Mouse (Mus musculus) kidney, adult 11 months (tissue): ENCODE results near the gene Abcc3.

ENCODE experiments used
- DNase-seq: peaks from one replicate; pipeline ENCODE4 v3.0.0; 2022

Abcc3 gene

DNA sequence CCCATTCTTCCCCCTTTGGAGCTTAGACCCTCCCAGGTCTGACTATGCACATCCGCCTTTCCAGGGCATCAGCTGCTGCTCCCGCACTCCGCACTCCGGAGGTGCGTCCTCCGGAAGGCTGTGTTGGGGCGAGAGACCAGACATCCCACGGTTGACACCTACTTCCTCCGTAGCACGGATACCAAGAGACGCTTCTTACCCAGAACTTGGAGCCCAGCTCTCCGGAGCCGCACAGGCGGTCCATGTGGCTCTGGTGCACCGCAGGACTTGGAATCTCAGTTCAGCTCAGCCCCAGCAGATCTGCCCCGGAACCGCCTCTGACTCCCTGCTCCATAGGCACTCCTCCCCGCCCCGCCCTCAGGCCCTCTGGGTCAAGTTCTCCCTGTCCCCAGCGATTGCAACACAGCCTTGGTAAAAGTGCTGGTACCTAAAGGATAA lies at the start of gene Abcc3:
Gene Abcc3 (minus strand): TSS at position 326 of the 438 bp plus-strand sequence.
- DNase-seq = peak; percentile 54

DNA sequence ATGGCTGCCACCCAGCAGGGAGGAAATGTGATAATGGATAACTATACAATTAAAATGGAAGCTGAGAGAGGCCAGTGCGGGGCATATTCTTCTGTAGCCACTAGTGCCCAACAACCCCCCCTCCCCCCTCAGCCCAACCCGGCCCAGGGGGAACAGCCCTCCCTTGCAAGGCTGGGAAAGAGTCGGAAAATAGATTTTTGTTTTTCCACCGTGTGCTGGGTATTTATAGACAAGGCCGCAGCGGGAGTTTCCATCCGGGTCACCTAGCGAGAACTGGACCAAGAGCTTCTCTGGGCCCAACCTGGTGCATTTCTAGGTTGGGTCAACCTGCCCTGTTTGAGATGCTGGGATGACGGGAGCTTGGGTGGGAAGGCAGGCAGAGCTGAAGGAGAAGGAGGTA lies 49.0 kb upstream of the Abcc3 start:
- no peak for DNase-seq

DNA sequence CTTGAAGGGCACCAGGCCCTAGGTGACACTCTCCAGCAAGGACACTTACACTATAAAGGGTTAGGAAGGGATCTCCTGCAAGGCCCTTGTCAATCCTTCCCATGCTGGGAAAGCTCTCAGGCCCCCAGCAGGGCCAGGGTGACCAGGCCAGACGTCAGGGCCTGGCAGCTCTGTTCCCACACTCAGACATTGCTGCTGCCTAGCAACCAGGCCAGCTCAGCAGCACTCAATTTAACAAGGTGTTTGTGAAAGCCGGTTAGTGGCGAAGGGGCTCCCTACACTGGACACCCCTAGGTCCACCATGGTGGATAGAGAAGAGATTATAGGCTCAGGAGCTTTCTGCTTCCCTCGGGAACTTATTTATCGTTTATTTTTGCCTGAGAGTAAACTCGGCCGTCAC lies 48.3 kb upstream of the Abcc3 start:
- no peak for DNase-seq

DNA sequence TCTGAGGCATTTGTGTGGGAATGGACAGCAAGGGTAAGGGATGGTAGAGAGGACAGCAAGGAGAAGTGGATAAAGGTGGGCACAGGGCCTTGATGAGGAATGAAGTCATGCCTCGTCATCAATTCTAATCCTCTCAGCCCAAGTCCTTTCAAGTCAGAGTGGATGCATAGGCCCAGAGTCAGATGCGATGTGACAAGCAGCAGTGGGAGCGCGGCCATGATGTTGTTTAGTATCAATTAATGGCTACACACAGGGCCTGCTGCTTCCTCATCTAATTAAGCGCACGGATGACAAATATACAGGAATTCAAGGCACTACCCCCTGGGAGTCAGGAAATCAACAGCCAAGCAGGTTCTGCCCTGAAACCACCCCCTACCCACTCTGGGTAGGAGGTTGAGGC lies 47.6 kb upstream of the Abcc3 start:
- DNase-seq = no peak

DNA sequence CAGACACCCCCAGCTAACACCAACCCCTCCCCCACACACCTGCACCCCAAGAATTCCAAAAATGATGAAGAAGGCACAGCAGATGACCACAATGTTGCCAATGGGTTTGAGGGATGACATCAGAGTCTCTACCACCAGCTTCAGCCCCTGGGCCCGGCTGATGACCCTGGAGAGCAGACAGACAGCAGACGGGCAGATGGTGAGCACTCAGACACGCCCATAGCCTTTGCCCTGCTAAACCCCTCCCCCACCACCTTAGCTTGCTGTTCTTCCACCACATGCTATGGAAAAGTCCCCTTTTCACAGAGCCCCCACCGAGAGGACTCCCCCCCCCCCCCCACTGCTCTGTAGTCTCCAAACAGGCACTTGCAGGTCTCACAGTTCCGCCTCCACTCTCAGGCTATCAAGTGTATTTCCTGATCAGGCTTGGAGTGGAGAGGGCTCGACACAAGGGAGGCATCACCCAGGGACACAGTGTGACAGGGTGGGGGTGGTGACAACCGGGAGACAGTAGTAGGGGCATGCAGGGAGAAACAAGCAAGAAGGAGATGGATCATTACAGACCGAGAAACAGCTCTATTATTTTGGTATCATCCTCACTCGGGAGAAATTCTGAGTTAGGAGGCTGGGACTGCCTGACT lies 36.3 kb upstream of the Abcc3 start:
- DNase-seq = peak; percentile 27

DNA sequence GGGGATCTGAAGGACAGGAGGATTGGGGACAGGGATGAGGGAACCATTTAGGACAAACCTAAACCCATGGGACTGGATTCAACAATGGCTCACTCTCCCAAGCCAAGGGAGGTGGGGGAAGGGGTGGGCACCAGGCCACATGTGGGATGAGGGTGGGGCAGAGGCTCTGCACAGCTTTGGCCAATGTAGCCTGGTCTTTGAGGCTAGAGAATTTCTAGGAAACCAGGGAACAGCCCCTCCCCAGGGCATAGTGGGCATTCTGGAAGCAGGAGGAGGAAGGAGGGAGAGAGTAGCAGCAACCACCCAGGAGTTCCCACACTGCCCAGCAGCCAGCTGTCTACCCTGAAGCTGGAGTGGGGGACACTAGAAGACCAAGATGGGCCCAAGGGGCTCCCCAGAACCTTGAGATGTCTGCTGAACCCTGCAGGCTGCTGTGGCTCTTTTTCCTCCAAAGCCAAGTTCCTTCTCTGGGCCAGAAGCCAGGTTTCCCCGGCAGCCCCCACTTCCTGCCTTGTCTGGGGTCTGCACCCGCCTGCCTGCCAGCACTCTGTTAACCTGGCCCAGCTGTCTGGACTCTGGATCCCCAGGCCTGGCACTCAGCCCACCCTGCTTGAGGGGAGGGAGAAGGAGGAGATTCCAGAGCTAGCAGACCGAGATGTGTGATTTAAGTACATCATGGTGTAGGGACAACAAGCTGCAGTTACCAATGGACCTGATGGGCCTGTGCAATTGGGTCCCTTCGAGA lies 35.5 kb upstream of the Abcc3 start:
- peak; percentile 92 for DNase-seq

DNA sequence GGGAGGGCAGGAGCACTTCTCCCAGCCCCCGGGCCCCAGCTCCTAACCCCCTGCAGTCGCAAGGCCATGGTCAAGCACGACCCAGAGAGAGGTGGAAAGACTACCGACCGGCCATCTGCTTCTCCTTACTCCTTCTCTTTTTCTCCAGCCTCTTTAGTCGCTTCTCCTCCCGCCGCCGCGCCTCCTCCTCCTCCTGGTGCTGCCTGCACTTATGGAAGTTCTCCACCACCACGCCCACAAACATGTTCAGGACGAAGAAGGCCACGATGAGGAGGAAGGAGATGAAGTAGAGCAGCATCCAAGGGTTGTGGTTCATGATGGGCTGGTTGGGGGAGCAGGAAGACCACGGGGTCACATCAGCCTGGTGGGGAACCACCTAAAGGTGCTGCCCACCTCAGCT lies 32.9 kb upstream of the Abcc3 start:
- DNase-seq = no peak

DNA sequence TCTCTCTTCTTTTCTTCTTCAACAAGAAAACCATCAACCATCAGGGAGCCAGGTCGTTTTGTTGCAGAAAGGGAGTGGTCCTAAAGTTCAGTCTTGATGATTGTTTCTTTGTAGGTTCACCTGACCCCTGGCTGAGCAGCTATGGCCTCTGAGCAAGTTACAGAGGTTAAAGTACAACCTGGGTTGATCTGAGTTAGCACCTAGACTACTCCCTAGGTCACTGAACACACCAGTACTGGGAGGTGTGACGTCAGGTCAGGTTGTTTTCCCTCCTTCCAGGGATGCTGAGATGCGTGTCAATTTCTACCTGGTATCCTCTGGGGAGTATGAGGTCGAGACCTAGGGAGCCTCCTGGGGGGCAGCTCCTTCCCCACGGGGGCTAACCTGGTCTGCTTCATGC lies 32.4 kb upstream of the Abcc3 start:
- peak; percentile 69 for DNase-seq

DNA sequence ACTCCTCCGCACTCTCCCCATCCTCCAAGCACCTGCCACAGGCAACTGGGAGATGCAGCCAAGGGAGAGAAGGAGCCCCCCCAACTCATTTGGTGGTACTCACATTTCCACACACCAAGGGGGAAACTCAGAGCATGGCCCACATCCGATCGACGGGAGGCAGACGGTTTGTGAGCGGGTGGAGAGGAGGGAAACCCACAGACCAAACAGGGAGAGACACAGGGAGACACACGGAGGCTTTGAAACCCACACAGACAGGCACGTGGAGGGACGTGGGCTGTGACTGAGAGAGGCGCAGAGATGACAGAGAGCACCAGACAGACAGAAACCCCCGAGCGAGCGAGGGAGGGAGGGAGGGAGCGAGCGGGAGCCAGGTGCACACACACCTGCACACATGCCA lies 31.6 kb upstream of the Abcc3 start:
- no peak for DNase-seq

DNA sequence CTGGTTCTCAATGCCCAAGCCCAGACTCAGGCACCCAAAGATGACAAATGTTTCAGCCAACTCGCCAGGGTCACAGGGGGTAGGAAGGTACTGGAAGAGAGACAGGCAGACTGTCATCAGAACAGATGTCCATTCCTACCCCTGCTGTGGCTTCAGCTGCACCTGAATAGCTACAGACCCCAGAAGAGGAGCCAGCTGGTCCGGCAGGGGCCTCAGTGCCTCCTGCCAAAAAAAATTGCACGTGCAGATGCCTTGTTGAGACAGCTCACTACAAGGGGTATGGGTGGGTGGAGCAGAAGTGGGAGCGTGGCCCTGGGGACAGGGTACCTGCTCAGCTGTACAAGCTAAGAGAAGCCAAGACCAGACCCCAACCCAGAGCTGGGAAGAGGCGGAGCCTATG lies 31.1 kb upstream of the Abcc3 start:
- no peak for DNase-seq

DNA sequence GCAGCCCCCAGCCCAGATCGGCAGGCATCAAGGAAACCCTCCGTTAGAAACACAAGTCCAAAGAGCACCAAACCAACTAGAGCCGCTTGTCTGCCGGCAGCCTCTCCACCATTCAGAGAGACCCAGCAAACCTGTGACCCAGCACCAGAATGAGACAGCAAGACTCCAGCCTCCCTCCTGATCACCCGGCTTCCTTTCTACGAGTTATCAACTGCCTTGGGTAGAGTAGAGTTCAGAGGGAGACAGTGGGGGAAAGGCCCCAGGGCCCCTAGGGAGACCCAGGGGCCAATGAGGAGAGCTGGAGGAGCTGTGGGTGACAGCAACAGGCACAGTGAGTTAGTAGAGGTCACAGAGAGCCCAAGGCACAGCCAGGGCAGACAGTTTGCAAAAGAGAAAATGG lies 28.2 kb upstream of the Abcc3 start:
- no peak for DNase-seq

DNA sequence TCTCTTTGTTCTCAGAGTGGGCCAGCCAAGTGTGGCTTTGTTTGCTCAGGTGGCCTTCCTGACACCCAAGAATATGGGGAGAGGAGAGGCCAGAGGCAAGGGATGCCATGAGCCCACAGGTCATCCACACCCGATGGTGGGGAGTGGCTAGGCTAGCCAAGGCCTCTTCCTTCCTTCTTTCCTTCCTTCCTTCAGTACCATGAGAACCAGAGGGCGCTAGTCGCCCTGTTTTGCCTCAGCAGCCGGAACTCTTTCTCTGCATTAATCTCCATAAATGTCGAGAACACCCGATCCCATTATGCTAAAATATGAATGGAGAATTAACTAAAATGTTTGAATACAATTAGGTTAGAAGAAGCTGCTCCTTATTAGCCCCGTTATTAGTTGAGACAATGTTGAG lies 27.5 kb upstream of the Abcc3 start:
- peak; percentile 20 for DNase-seq

DNA sequence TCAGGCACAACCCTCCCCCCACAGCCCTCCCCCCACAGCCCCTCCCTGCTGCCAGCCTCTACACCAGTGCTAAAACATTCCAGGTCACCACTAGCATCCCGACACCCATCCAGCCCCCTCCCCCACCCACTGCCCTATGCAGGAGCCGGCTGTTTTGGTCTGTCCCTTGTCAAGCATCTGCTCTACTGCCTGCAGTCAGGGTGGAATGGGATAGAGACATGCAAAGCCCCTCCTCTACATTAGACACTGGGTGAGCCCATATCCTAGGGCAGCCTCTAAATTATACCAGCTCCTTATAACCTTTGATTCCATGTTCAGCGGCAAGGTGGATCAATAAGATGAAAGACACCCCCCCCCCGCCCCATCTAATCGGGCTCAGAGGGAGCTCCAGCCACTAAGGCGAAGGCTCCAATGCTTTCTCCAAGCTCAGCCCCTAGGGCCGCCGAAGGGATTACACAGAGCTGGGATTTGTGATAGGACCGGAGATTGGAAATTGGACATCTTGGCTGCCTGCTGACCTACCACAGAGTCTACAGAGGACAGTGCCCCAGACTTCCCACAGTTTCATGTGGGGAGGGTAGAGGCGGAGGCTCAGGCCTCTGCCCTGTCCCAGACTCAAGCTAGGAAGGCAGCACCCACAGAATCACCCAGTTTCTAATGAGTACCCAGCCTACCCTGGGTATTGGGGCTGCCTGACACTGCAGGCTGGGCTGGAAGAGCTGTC lies 26.4 kb upstream of the Abcc3 start:
- no peak for DNase-seq

DNA sequence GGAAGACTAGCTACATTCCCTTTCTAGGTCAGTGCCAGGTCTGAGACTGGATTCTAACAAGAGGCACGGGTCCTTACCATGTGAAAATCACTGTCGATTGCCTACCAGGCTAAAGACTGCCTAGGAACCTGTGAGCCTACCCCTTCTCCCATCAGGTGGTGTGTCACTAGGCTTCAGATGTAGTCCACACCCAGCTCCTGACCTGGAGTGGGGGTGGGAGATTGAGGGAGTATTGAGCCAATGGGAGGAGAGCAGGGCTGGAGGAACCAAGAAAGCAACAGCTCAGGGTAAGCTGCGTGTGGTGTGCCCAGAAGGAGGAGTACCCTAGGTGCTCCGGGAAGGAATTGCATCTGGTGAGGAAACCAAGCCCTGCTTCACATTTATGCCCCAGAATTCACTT lies 21.2 kb upstream of the Abcc3 start:
- no peak for DNase-seq

DNA sequence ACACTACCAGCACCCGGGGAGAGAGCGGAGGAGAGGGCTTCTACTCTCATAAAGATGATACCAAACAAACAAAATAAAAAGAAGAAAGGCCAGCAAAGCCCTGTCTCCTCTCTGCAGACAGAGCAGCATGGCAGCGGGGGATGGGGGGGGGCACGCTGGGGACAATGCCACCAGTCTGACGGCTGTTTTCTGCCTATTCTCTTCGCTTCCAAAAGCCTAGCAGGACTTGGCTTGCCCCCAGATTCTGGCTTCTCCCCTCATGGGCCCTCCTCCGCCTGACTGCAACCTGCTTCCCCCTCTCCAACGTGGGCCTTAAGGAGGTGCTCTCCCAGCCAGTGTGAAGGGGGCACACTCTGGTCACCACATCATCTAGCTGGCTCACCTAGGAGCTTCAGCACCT lies 20.7 kb upstream of the Abcc3 start:
- no peak for DNase-seq

DNA sequence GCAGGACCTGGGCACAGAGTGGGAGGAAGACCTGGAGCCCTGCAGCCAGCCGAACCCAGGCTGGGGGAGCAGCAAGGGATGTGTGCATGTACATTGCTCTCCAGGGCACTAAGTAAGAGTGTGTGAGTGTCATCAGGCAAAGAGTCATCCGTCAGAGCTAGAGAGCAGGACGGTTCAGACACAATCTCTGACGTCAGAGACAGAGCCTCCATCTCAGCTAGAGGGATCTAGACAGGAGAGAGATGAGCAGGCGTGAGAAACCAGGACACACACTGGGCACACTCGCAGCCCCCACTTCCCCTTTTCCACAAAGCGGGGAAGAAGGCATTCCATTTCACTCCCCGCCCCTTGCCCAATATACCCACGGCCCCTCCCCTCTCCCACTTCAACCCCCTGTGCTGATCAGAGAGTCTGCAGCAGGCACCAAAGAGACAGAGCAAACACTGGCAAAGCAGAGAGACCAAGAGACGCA lies 20.2 kb upstream of the Abcc3 start:
- DNase-seq = no peak

DNA sequence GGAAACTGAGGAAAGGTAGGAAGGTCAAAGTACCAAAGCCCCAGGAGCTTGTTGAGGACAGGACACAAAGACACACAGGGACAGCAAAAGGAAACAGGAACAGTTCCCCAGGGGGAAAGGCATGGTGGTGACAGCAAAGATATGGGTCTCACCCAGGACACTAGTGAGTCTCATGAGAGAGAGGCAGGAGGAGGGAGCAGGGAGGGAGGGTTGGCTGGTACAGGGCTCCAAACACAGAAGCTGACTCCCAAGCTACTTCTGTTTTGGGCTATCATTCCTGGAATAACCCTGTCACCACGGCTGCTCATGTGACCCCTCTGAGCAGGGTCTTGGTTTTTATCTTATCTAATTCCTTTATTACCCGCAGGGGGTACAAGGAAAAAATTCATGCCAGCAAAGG lies 19.8 kb upstream of the Abcc3 start:
- no peak for DNase-seq

DNA sequence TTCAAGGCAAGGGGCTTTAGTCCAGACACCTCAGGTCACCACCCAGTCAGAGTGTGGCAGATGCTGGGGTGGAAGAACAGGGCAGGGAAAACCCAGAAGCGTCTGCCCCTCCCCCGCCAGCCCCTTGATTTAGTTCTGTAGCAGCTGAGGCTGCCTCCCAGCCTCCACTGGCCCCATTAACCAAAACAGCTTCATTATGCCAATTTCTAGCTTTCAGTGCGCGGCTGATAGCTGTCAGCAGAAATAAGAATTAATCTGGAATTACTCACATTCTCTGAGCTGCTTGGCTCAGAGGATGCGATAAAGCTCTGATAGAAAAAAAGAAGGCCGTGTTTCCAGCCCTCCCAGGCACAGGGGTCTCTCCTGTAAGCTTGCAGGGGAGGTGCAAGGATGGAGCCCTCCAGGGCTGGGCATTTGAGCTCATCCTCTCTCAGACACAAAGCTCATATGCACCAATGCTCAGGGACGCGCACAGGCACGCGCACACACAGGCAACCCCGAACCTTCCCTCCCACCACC lies 15.1 kb upstream of the Abcc3 start:
- DNase-seq = no peak

DNA sequence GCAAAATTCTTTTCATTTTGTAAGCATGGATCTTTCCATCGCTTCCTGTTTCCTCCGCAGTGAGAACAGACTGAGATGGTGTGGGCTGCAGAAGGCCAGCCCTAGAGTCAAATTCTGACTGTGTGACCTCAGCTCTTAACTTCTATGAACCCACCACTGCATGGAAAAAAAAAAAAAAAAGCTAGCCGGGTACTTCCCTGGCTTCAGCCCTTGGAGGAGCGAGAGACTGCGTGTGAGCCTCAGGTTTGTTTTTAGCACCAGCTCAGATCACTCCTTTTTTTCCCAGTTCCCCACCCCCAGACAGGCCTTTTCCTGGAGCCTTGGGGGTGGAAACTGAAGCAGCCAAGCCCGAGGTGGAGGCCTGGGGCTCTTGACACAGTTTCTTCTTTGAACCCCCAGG lies 12.6 kb upstream of the Abcc3 start:
- DNase-seq = no peak

DNA sequence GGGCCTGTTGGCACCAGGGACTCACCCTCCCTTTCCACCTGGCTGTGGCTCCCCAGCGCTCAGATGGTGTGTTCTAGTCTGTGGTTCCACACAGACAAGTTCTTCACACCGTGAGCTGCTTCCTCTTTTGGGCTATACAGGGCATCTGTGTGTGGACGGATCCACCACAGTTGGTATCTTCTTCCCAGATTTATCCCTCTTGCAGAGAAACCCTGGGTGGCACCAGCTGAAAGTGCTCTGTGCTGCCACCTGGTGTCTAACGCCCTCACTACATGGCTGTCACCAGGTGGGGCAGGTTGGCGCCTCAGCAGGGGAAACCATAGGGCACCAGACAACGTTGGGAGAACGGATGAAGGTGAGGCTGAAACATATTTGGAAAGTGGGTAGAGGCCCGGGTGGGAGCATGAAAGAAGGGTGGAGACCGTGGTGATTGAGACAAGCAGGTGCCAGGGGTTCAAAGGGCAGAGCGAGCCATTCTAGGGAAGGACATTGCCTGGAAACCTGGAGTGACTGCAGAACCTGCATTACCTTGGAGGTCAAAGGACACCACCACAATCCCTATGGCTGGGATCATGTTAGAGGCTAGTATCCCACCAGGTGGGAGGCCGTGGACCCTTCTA lies 12.0 kb upstream of the Abcc3 start:
- peak; percentile 72 for DNase-seq

DNA sequence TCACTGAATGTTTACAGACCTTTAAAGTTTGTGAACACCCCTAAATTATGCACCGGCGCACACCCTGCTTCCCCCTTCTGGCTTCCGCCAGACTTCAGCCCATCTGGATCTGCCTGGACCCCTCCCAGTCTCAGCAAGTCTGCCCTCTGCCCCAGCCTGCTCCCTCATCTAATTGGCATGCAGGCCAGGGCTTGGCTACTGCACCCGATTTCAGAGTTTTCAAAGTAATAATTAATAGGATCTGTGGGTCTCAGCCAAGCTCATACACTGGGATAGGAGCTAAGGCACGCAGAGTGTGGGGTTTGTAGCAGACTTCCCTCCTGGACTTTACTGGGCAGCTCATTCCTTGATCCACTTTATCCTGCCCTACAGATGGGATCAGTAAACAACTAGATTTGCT lies 11.4 kb upstream of the Abcc3 start:
- peak; percentile 91 for DNase-seq

DNA sequence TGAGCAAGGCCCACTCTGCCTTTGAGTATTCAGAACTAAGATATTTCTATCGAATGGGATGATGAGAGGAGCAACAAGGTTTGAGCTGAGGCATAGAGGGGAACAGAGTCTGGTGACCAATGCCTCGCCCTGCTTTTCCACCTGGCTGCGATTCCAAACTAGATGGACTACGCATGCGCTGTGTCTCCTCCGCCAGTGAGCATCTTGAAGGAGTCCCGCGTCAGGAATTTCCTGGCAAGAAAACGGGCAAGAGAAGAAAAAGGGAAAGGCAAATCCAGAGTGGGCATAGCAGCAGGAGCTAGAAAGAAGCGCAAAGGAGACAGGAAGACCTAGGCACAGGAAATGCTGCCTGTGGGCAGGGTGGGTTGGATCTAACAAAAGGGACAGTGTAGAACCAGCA lies 11.0 kb upstream of the Abcc3 start:
- DNase-seq = peak; percentile 49

DNA sequence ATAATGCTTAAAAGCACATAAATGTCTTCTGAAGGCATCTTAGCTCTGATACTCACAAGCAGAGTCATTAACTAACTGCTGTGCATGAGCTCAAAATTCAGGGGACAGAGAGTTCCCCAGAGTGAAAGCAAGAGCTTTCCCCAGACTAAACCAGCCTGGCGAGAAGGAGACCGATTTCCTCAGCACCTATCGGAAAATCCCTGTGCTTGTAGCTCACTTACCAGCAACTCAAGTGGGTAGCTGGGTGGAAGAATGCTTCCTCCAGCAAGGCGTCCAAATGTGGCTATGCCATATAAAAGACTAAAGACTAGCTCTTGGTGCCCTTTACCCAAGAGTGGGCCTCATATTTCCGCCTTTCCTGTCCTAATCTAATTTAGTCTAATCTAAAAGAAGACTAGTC lies 9.9 kb upstream of the Abcc3 start:
- DNase-seq = no peak
